Comparison of ENCODE assay signal across 7 mouse cellular contexts in genomic region chr6:144181083-144181866, GRCm38 (mm10).
A peak's percentile ranks its signal among the peaks of the same experiment; 100 is the strongest.
DNase-seq lines count a peak whose midpoint lies in the region; ATAC-seq lines count a peak whose summit lies in the region.

No protein-coding gene starts in this region.

- no peak overlapping the region for H3K27ac ChIP-seq in intestine, embryonic 15.5 days

- ATAC-seq in intestine, embryonic 15.5 days: no peak

- H3K9me3 ChIP-seq in intestine, embryonic 15.5 days: no peaks in the 10 kb centered on the region

- no peaks in the 10 kb centered on the region for H3K4me1 ChIP-seq in intestine, embryonic 15.5 days (replicated peaks)

- H3K36me3 ChIP-seq in intestine, embryonic 15.5 days: no peaks in the 10 kb centered on the region

- no peaks in the 10 kb centered on the region for H3K27me3 ChIP-seq in intestine, embryonic 15.5 days (replicated peaks)

- peak overlapping the region; percentile 30; the same call in 1 of the 2 replicates for H3K4me2 ChIP-seq in intestine, embryonic 15.5 days (replicated peaks)

- no peak overlapping the region for H3K9ac ChIP-seq in intestine, embryonic 15.5 days

- WGBS in intestine, embryonic 15.5 days: 52% methylated on average over 12 of the region's 12 CpGs

- peak; percentile 38 for DNase-seq in right cerebral cortex, postnatal 14 days
- no peak for DNase-seq in right cerebral cortex, adult 18-20 months
- peak; percentile 34 to 56 for DNase-seq in heart, adult 18-20 months
- DNase-seq in lung, postnatal 4 days: peak; percentile 20 to 28
- no peak for DNase-seq in retina, embryonic 14.5 days (ENCODE audit: low spot score)
- DNase-seq in MN1 (ENCODE audit: low spot score): no peak

- no peak overlapping the region for H3K4me3 ChIP-seq in intestine, embryonic 15.5 days (replicated peaks)

Comparison
In these comparisons a context has a peak if more than half of its experiments do, and no peak if none do; other contexts are left out.
1. DNase-seq: peak in right cerebral cortex, postnatal 14 days (single experiment), heart, adult 18-20 months (2 of 2) and lung, postnatal 4 days (2 of 2); none in right cerebral cortex, adult 18-20 months (single experiment), retina, embryonic 14.5 days (single experiment) and MN1 (single experiment).